Mouse (Mus musculus) spleen, postnatal 4 days (tissue): ENCODE data around the gene Adam19.
A peak's percentile ranks its signal among the peaks of the same experiment; 100 is the strongest.
"Not testable (repeated sequence)": the region's sequence is repeated elsewhere in the genome, so short reads cannot be mapped to it uniquely, and the experiment has no call there.

Experiments used
- DNase-seq, 2 experiments: peaks; one replicate each; pipeline ENCODE4 v3.0.0; 2022; ENCODE audit warnings: low spot score in 2 of 2

The Adam19 gene

GRCm38 (mm10) chr11:46055896-46056769, at the start of gene Adam19:
Gene Adam19, plus strand, starts transcription at chr11:46055992.
- peak; percentile 63 to 84 for DNase-seq

DNA sequence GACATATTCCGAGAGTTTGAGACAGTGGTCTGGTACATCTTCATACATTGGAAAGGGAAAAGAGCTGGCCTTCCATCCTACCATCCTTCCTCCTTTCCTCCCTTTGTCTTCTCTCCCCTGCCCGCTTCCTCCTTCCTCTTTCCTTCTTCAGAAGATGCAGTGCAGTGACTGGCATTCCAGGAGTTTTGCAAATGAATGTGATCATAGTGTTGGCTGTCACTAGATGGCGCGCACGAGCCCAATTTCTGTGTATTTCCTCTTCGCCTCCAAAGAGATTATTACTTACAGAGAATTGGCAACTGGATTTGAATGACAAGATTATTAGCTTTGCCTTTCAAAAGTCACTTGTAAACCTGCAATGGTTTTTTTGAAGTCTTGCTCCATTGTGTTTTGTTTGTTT, 39.7 kb upstream of the Adam19 start:
- peak; percentile 50 to 81 for DNase-seq

DNA sequence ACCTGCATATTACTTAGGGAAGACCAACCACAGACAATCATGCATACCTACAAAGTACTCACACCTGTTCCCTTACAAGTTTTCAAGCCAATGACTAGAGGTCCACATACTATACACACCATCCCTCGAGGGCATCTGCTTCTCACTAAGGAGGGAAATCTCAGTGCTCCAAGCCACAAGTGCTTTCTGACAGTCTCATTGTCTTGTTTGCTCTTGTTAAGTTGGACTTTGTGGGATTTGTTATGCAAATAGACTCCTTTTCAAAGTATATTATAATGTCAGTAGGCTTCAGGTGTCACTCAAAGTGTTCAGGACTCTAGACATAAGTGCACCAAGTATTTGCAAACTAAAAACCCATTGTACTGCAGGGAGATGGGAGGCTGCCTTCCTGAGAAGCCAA, 35.5 kb upstream of the Adam19 start:
- no peak for DNase-seq

- DNase-seq, result no peak
These were observed 33.9 kb upstream of the Adam19 start for GRCm38 (mm10) chr11:46021850-46022249.

DNA sequence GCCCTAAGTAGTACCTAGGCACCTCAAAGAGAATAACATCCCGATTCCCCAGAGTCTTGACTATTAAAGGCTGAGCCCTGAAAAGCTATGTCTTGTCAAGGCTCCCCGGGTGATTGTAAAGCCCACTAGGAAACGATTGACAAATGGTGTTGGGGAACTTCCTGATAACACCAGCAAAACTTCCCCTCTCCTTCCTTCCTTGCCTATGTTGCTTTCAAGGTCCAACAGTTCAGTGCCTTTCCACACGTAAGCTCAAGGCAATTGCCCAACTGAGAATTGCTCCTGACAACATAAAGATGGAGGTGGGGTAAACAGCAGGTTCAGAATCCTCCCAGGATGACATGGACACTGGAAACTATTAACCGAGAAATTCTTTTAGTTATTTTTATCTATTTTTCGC, 32.8 kb upstream of the Adam19 start:
- no peak for DNase-seq

DNA sequence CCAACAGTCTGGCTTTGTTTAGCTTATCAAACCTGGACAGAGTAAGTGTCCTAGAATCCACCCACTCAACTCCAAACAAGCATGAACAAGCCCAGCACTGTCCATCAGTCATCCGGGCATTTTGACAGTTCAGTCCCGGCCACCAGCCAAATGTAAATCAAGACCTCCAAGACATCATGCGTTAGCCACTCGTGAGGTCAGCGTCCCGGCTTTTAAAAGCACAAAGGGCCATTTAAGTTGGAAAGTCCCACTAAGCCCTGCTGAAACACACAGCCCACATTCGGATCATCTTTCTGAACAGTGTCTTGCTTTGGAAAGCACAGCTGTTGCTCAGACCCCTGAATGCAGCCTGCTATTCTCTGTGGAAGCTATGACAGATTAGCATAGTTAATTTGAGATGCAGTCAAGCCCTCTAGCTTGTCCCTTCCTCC, 29.8 kb upstream of the Adam19 start:
- DNase-seq, result no peak

DNA sequence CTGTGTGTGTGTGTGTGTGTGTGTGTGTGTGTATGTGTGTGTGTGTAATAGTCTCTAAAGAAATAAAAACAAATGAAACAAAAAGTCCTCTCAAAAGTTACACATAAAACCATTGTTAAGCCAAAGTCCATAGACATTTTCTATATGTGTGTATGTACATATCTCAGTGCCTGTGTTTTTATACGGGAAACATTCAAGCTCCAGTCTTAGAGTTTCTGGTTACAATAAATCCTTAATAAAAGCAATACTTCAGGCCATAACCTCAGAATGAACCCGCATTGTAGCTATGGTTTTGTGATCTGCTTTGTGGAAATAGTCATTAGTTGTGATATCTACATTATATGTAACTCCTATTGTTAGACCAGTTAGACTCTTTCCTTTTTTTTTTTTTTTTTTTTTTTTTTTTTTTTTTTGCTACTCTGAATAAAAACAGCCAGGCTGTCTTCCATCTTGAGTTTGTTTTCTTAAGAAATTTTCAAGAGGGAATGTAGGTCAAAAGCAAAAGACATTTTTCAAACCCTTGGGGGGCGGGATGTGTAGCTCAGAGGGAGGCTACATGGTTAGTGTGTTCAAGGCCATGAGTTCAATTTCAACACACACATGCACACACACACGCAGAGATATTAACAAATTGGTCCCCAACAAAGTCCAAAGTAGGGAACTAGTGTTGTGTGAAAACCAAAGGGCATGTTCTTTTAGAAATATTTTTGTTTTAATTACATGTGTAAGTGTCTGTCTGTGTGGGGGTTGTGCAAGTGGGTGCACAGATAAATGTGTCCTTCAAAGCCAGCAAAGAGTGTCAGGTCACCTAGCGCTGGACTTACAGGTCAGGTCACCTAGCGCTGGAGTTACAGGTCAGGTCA, 27.6 kb upstream of the Adam19 start:
- no peak for DNase-seq

DNA sequence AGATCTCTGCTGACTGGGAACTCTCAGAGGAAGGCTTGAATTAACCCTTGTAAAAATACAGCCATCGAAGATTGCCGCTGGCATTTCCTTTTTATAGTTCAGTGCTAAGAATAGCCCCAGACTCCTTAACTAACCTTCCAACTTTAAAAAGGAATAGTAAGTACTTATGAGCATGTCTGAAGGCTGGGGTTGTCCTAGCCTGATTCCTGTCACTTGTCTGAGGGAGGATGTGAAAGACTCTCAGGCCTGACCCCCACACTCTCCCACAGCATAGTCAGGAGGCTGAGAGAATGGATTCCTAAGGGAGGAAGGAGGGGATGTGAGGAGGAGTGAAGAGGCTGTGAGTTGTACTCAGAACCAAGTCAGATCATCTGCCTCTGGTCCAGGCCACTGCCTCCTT, 26.3 kb upstream of the Adam19 start:
- no peak for DNase-seq

DNA sequence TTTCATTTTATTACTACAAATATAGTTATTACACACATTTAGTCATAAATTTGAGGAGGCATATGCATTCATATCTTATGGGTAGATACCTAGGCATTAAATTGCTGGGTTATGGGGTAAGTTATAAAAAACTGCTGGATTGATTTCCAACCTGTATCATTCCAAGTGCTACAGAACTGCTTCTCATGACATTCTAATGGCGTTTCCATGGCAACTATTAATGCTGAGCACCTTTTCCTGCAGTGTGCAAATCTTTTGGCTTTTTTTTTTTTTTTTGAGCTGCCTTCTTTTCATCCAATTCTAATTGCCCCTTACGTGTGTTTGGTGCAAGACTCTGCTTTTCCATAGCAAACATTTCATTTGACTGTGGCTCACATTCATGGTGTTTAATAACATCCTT, 25.8 kb upstream of the Adam19 start:
- DNase-seq, result no peak

GRCm38 (mm10) chr11:46031470-46031869, 24.3 kb upstream of the Adam19 start:
- DNase-seq, result no peak

- DNase-seq, result no peak
These were observed 22.8 kb upstream of the Adam19 start for GRCm38 (mm10) chr11:46032956-46033355.

- no peak for DNase-seq
These were observed 19.4 kb upstream of the Adam19 start for GRCm38 (mm10) chr11:46036374-46036773.

DNA sequence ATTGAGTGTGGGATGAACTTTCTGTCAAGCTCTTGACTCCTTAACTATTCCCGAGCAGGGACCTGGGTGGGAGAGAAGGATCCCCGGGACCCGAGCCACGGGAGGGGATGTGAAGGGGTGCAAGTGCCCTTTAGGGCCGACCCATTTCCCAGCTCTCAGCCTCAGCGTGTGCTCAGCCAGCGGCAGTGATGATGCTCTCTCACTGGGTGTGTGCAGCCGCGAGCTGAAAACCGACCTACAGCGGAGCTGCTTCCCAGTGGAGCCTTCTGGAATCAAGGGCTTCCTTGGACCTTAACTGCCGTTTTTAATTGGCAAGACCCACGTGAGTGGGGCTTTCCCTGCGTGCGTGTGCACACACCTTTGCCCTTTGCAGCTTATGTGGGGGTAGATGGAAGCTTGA, 16.9 kb upstream of the Adam19 start:
- DNase-seq, result no peak

DNA sequence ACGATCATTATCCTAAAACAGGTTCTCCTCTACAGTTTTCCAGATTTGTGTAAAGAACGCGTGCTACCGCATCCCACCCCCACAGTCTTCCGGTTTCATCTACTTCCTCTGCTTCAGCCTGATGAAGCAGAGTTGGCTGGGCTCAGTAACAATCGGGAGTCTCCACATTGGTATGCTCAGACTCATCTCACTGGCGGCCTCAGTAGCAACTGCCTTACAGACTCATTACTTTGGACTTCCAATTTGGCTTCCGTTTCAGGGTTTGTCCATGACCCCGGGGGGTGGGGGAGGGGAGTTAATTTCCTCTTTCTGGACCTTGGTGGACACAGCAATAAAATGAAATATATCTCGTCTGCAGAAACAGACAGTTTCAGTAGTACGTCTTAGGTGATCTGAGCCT, 16.5 kb upstream of the Adam19 start:
- DNase-seq, result no peak

DNA sequence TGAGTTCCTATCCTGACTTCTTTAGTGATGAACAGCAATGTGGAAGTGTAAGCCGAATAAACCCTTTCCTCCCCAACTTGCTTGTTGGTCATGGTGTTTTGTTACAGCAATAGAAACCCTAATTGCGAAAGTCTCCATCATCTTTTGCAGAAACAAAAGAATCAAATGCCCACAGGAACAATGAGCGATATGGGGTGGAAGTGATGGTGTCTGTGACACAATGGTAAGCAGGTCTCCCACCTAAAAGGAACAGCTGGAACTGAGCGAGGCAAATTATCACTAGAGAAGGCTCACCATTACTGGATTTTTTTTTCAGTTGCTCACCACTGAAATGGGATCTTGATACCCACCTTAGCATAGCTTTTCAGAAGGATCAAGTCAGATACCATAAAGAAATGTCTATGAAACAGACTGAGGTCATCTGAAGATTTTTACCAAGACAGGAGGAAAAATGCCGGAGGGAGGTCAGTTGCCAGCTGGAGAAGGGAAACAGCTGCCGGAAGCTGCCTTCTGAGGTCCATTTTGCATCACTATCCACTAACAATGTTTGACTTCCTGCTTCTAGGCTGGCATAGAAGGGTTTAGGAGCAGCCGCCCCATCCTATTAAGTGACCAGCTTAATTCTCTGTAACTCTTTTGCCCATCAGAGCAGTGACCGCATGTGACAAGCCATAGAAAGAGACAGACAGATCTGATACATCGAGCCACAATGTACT, 14.8 kb upstream of the Adam19 start:
- DNase-seq, result no peak

GRCm38 (mm10) chr11:46041607-46042267, 14.1 kb upstream of the Adam19 start:
- no peak for DNase-seq

- DNase-seq, result no peak
These were observed 11.0 kb upstream of the Adam19 start for GRCm38 (mm10) chr11:46044781-46045180.

DNA sequence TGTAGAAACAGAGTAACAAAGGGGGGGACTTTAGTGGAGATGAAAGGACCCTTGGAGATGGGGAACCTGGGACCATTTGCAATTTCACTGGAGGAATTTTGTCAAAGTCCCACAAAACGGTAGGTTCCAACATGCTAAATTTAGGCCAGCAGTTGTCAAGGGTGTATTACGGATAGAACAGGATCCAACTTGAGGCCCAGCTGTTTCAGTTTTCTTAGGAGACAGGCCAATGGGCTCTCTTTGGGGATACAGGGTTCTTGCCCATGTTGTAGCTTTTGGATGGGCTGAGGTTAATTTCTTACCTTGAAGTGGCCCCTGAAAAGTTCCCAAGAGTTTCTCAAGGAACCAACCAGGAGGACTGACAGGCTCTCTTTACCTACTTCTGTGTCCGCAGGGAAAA, 8.5 kb upstream of the Adam19 start:
- no peak for DNase-seq

GRCm38 (mm10) chr11:46052105-46052659, 3.6 kb upstream of the Adam19 start, which contains the start of gene Gm12166:
Gene Gm12166, minus strand, starts transcription at chr11:46052321.
- DNase-seq, result peak; percentile 58 to 84

DNA sequence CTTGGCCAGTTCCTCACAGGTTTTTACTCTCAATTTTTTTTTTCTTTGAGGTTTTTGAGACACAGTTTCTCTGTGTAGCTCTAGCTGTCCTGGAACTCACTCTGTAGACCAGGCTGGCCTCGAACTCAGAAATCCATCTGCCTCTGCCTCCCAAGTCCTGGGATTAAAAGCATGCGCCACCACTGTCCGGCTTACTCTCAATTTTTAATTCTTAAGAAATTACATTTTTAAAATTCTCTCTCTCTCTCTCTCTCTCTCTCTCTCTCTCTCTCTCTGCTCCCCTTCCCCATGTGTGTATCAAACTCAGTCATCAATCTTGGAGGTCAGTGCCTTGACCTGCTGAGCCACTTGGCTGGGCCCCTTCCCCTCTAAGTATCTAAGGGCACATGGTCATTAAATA, 2.3 kb upstream of the Adam19 start:
- DNase-seq, result not testable (repeated sequence)

DNA sequence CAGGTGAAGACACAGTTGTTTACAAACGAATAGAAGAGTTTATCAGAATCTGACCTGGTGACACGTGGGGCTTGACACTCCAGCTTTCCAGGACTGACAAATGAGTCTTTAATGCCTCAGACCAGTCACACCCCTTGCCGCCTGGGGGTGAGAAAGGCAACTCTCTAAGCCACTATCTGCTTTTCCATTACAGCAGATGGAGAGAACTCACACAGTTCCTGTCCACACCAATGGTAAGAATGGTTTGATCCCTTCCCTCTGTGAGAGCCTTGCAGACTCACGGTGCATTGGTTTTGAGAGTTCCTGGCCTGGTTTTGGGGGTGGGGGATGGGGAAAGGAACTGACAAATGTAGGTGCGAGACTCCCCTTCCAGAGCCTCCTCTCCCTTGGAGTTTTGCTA, 1.5 kb upstream of the Adam19 start:
- DNase-seq, result no peak
